Mouse (Mus musculus) bone marrow, adult 2 months (tissue): ENCODE measurements around the gene Ankrd11. TPM values are rescaled to one million over a fixed set of nuclear protein-coding genes. Genes with fewer than 3 reads are reported as not detected.

Experiments used
- H3K27ac ChIP-seq: fragments of 200-500 bp; 2 replicates; pipeline ENCODE4 v1.5.1; 2012; ENCODE audit warnings: low read depth, mild to moderate bottlenecking, control low read depth, inconsistent platforms, low read length; ENCODE audit not compliant: control insufficient read depth, poor library complexity, insufficient read depth
- H3K4me1 ChIP-seq: fragments of 200-500 bp; 2 replicates; pipeline ENCODE4 v1.6.1; 2011; ENCODE audit warnings: low read length; ENCODE audit not compliant: control insufficient read depth, insufficient read depth
- H3K4me3 ChIP-seq: fragments of 200-500 bp; replicated peaks from 2 replicates; pipeline ENCODE3; 2011; ENCODE audit warnings: mild to moderate bottlenecking, low read depth, low read length, control low read depth; ENCODE audit not compliant: control insufficient read depth
- CTCF ChIP-seq: fragments of 200-500 bp; IDR thresholded peaks from 2 replicates; pipeline ENCODE4 v1.5.1; 2011; ENCODE audit warnings: low read length, control low read depth; ENCODE audit not compliant: control insufficient read depth, insufficient read depth
- POLR2A ChIP-seq: fragments of 200-500 bp; IDR thresholded peaks from 2 replicates; pipeline ENCODE4 v1.6.1; 2011; ENCODE audit warnings: low read depth, mild to moderate bottlenecking, control low read depth, low read length, borderline replicate concordance; ENCODE audit not compliant: control insufficient read depth
- WGBS: fragments of 180-500 bp; shearing (Covaris S2); methylation state at CpG from one replicate; pipeline ENCODE4 v1.1.7; 2018; 5-methylcytosine and 5-hydroxymethylcytosine counted together
- polyA plus RNA-seq: library from polyadenylated mRNA; stranded (reverse); fragments of >200 nt; gene quantifications from 2 replicates; pipeline ENCODE4 v1.2.4, GENCODE M21; 2011; ENCODE audit warnings: low replicate concordance; ENCODE audit not compliant: missing spikeins, insufficient read depth, insufficient read length

Ankrd11 gene
- polyA plus RNA-seq, 1 experiment = 78.7 TPM

DNA sequence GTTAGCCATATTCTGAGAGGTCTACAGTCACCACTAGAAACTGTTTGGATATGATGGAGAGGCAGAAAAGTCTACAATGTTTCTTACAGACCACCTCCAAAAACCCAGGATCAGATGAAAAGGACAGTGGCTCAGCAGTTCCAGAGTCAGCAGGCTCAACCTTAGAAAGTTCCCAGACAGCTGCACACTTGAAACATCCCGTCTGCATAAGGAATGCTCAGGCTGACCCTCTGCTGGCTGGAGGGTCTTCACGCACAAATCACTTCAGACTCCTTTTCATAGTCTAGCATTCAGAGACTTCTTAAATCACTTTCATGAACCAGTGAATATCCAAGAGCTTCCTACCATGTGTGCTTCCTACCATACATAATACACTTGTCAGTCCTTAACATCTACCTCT, 49.8 kb downstream of the Ankrd11 start:
- no peak for TF ChIP-seq CTCF
- TF ChIP-seq POLR2A = no peak
- peaks cover 15% of the 10 kb centered on the region for H3K4me1 ChIP-seq
- no peak overlapping the region for H3K27ac ChIP-seq
- H3K4me3 ChIP-seq = no peak overlapping the region
- WGBS = 80% methylated on average over 2 of the region's 2 CpGs

DNA sequence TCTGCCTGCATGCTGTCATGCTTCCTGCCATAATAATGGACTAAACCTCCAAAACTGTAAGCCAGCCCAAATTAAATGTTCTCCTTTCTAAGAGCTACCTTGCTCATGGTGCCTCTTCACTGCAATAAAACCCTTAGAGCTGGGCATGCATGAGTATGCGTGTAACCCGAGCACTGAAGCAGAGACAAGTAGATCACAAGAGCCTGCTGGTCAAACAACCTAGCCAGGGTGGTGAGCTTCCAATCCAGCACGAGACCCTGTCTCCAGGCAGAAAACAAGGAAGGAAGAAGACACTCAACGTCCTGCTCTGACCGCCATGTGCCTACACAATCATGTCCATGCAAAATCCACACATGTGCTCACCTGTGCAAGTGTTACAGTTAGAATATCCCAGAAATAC, 50.7 kb downstream of the Ankrd11 start:
- Histone ChIP-seq H3K27ac (no peak overlapping the region), H3K4me1 (peaks cover 18% of the 10 kb centered on the region), H3K4me3 (no peak overlapping the region)
- 53% methylated on average over 5 of the region's 5 CpGs for WGBS
- no peak for TF ChIP-seq POLR2A
- TF ChIP-seq CTCF = no peak

DNA sequence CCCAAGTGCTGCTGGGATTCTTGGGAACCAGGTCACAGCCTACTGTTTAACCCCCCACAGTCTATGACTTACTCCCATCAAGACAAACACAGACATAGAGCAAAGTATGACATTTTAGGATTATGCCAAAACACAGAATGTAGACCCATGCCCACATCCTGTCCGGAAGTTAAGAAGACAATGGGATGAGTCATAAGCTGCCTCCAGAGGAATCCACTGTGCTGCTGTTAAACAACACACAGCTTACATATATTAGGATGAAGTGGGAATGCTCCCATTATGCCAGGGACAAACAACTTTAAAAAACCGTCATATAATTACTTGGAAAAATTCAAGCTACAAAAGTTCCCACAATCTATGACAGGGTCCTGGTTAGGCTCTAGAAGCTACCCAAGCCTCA, 52.1 kb downstream of the Ankrd11 start:
- H3K27ac ChIP-seq = no peak overlapping the region
- peaks cover 22% of the 10 kb centered on the region for H3K4me1 ChIP-seq
- no peak overlapping the region for H3K4me3 ChIP-seq
- 64% methylated on average over 2 of the region's 2 CpGs for WGBS
- no peak for TF ChIP-seq CTCF
- TF ChIP-seq POLR2A = no peak

DNA sequence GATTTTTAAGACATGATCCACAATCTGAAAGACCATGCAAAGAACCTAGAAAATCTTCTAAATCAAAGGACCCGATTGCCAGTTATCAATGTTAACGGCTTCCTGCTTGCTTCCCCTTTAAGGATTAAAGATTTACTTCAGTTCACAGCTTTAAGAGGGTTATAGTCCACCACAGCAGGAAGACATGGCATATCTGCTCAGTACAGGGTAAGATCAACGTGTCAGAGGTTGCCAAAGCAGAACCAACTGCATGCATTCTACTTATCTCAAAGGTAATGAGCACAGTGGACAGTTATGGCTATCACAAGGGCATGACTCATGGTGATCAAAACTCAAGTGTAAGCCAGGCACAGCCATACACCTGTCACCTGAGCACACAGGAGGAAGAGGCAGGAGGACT, 53.1 kb downstream of the Ankrd11 start:
- H3K4me3 ChIP-seq = no peak overlapping the region
- 10% methylated on average over 3 of the region's 3 CpGs for WGBS
- no peak overlapping the region for H3K27ac ChIP-seq
- H3K4me1 ChIP-seq = peaks cover 22% of the 10 kb centered on the region
- TF ChIP-seq CTCF (no peak), POLR2A (no peak)

DNA sequence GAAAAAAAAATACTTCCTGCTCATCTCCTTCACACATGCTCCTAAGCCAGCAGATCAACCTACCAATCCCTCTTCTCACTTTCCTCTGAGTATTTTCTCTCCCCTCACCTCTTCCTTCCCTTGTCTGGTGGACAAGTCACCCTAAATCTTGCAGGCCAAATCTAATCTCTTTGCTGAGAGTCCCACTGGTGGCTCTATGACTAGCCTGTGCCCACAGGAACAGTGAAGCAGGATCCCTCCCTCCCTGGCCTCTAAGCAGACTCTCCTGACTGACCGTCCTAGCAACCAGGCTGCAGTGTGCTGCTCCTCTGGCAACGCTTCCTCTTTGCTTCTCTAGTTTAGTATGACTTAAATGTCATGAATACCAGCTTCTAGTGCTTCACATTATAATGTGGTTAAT, 54.8 kb downstream of the Ankrd11 start:
- H3K4me3 ChIP-seq = no peak overlapping the region
- H3K4me1 ChIP-seq = peaks cover 21% of the 10 kb centered on the region
- WGBS = 15% methylated on average over 2 of the region's 2 CpGs
- H3K27ac ChIP-seq = no peak overlapping the region
- TF ChIP-seq POLR2A (no peak), CTCF (no peak)

DNA sequence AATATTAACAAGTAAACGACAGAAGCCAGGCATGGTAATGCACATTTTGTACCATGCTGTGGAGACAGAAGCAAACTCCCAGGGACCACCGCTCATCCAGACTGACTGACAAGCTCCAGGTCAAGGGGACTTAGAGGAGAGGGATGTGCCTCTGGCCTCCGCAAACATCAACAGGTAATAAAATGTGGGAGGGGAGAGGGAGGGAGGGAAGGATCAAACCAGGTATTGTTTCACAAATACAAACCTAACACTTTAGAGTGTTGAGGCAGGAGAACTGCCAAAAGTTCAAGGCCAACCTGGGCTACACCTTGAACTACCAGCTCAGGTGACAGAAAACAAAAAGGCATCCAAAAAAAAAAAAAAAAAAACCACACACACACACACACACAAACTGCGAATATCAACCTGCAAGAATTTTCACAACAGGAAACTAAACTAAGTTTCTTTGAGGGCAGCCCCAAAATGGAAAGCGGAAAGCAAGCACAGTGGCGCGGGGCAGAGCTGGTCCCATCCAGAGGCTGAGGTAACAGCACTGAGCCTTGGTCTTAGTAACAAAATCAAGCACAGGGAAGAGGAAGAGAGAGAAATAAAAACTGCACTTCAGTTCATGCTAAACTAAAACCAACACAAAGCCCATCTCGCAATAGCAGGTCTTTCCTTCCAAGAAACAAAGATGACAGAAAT, 55.4 kb downstream of the Ankrd11 start:
- whole genome bisulfite sequencing = 39% methylated on average over 8 of the region's 8 CpGs
- Histone ChIP-seq H3K27ac (no peak overlapping the region), H3K4me1 (peaks cover 21% of the 10 kb centered on the region), H3K4me3 (no peak overlapping the region)
- TF ChIP-seq POLR2A (no peak), CTCF (no peak)

DNA sequence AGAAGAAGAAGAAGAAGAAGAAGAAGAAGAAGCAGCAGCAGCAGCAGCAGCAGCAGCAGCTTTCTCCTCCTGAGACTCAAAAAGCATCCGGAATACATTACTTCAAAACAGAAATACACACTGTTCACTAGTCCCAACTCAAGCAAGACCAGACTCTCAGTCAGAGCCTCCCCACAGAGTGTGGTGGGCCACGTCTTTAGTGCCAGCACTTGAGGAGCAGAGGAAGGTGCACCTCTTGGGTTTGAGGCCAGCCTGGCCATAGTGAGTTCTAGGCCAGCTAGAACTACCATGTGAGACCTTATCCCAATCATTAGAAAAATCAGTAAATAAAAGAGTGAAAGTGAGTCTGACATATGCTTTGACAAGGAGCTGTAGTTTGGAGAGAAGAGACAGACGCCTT, 57.9 kb downstream of the Ankrd11 start:
- no peak overlapping the region for H3K27ac ChIP-seq

DNA sequence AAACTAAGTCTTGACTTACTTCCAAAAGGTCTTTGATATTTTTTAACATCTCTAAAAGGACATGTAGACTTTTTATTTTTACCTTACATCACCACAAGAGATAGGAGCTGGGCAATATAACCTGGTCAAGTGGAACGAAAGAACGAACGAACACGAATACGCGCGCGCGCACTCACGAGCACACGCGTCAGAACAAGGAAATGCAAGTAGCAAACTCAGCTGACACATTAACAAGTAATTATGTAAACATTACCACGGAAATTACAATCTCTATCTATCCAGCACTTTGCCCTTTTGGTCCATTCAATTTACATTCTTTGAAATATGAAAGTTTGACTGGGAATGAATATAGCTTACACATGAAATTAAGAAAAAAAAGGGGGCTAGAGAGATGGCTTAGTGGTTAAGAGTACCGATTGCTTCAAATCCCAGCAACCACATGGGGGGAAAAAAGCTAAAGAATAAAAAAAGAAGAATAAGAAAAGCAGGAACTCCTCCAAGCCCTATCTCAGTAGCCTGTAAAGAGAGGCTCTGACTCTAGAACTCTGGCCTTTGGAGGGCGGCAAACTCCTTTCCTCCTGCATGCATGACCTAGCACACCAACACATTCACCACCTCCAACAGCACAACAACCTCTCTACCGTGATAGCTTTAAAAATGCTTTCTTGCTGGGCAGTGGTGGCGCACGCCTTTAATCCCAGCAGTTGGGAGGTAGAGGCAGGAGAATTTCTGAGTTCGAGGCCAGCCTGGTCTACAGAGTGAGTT, 58.7 kb downstream of the Ankrd11 start:
- 71% methylated on average over 19 of the region's 19 CpGs for WGBS
- peaks cover 15% of the 10 kb centered on the region for H3K4me1 ChIP-seq
- no peak overlapping the region for H3K27ac ChIP-seq
- no peak overlapping the region for H3K4me3 ChIP-seq
- TF ChIP-seq CTCF = peak; percentile 32
- no peak for TF ChIP-seq POLR2A

More for the DNA sequence above, 57.9 kb downstream of the Ankrd11 start:
- Histone ChIP-seq H3K4me1 (peaks cover 18% of the 10 kb centered on the region), H3K4me3 (no peak overlapping the region)
- WGBS = 75% methylated on average over 3 of the region's 3 CpGs
- TF ChIP-seq POLR2A = no peak
